Mouse (Mus musculus) hindbrain, embryonic 14.5 days (tissue): ENCODE measurements around the gene Rps2. TPM values are rescaled to one million over a fixed set of nuclear protein-coding genes. Genes with fewer than 3 reads are reported as not detected.

Experiments
- ATAC-seq: fragments of 200-750 bp; cut with Nextera tagmentation; 2 replicates; pipeline ENCODE4 v1.8.0; 2017; ENCODE audit warnings: moderate number of reproducible peaks, mild to moderate bottlenecking, moderate TSS enrichment, moderate library complexity; ENCODE audit not compliant: low FRiP score
- DNase-seq: peaks from one replicate; pipeline ENCODE4 v3.0.0-alpha.2; 2015; ENCODE audit warnings: low spot score
- H3K27ac ChIP-seq: fragments of 300-500 bp; sonication (generic); 2 replicates; pipeline ENCODE4 v1.5.1; 2014; ENCODE audit warnings: mild to moderate bottlenecking, moderate library complexity
- H3K27me3 ChIP-seq: fragments of 300-500 bp; sonication (generic); 2 replicates; pipeline ENCODE4 v1.6.1; 2014; ENCODE audit warnings: mild to moderate bottlenecking, low read length, mixed read lengths; ENCODE audit not compliant: control insufficient read depth, insufficient read depth
- H3K36me3 ChIP-seq: fragments of 300-500 bp; sonication (generic); replicated peaks from 2 replicates; pipeline ENCODE4 v1.6.1; 2014; ENCODE audit not compliant: control insufficient read depth, insufficient read depth
- H3K4me1 ChIP-seq: fragments of 300-500 bp; sonication (generic); replicated peaks from 2 replicates; pipeline ENCODE4 v1.6.1; 2014; ENCODE audit warnings: antibody characterized with exemption, low read length, mixed read lengths; ENCODE audit not compliant: control insufficient read depth, insufficient read depth
- H3K4me2 ChIP-seq: fragments of 300-500 bp; sonication (generic); replicated peaks from 2 replicates; pipeline ENCODE4 v1.6.1; 2014; ENCODE audit warnings: mild to moderate bottlenecking, moderate library complexity
- H3K4me3 ChIP-seq: fragments of 300-500 bp; sonication (generic); replicated peaks from 2 replicates; pipeline ENCODE4 v1.5.1; 2014; ENCODE audit warnings: mild to moderate bottlenecking, low read length
- H3K9ac ChIP-seq: fragments of 300-500 bp; sonication (generic); 2 replicates; pipeline ENCODE4 v1.6.1; 2014
- H3K9me3 ChIP-seq: fragments of 300-500 bp; sonication (generic); 2 replicates; pipeline ENCODE4 v1.6.1; 2016; ENCODE audit warnings: low read length; ENCODE audit not compliant: control insufficient read depth
- WGBS: fragments of 180-500 bp; shearing (Covaris S2); extraction: QIAGEN DNeasy Blood & Tissue Kit; methylation state at CpG from one replicate; pipeline ENCODE4 v1.1.7; 2014; 5-methylcytosine and 5-hydroxymethylcytosine counted together
- polyA plus RNA-seq: library from polyadenylated mRNA; unstranded; fragments of >200 nt; fragmentation: Nextera tagmentation; extraction: Ambion mirVana; gene quantifications from 2 replicates; pipeline ENCODE4 v1.2.1, GENCODE M21; 2014

Gene Rps2
- polyA plus RNA-seq, 1 experiment from 2014 or later: 838 TPM

DNA sequence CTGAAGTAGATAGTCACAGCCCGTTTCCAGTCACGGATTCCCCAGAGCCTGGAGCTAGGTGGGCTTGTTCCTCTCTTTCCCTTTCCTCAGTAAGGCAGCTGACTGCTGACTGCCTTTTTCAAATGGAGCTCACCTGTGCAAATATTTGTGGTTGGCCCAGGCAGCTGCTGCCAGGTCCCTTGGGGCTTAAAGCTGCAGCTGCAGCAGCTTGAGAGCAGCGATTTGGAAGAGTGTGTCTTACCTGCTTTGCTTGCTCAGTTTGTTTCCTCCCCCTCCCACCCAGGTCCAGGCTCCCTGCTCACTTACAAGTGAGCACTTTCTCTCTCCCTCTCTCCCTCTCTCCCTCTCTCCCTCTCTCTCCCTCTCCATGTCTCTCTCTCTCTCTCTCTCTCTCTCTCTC lies 51.2 kb downstream of the Rps2 start:
- no peak overlapping the region for H3K4me2 ChIP-seq
- no peaks in the 10 kb centered on the region for H3K4me1 ChIP-seq
- no peak overlapping the region for H3K27ac ChIP-seq
- DNase-seq (no peak), ATAC-seq (no peak)
- H3K27me3 ChIP-seq: 0 out of 2 replicates have a peak, but pooled peaks cover 5% of the 10 kb centered on the region
- no peak overlapping the region for H3K9ac ChIP-seq
- WGBS: 36% methylated on average over 3 of the region's 3 CpGs
- no peaks in the 10 kb centered on the region for H3K36me3 ChIP-seq
- H3K4me3 ChIP-seq: no peak overlapping the region
- H3K9me3 ChIP-seq: no peaks in the 10 kb centered on the region

Other genes starting within 250 kb of the Rps2 start
- 20.6 and 25.8 TPM in 2 replicates for gene E4f1, start 247.8 kb upstream of the Rps2 start, polyA plus RNA-seq
- 71.2 and 73.5 TPM in 2 replicates for gene Pgp, start 247.7 kb upstream of the Rps2 start, polyA plus RNA-seq
- 0.75 TPM in 1 of 2 replicates, not detected in the other for gene Bricd5, start 244.2 kb upstream of the Rps2 start, polyA plus RNA-seq
- 30.2 and 31.1 TPM in 2 replicates for gene Mlst8, start 239.0 kb upstream of the Rps2 start, polyA plus RNA-seq
- 45.7 and 46.8 TPM in 2 replicates for gene Caskin1, start 229.5 kb upstream of the Rps2 start, polyA plus RNA-seq
- gene Traf7, start 190.2 kb upstream of the Rps2 start, polyA plus RNA-seq: 75.0 and 82.8 TPM in 2 replicates
- 4.2 and 5.6 TPM in 2 replicates for gene Rab26, start 183.9 kb upstream of the Rps2 start, polyA plus RNA-seq
- 28.4 and 30.4 TPM in 2 replicates for gene Pkd1, start 168.3 kb upstream of the Rps2 start, polyA plus RNA-seq
- gene Tsc2, start 85.5 kb upstream of the Rps2 start, polyA plus RNA-seq: 74.7 and 76.7 TPM in 2 replicates
- gene Nthl1, start 85.4 kb upstream of the Rps2 start, polyA plus RNA-seq: 7.8 and 8.2 TPM in 2 replicates
- 53.5 and 56.9 TPM in 2 replicates for gene Slc9a3r2, start 67.8 kb upstream of the Rps2 start, polyA plus RNA-seq
- gene Npw, start 59.7 kb upstream of the Rps2 start, polyA plus RNA-seq: 0.83 TPM in 1 of 2 replicates, not detected in the other
- gene Zfp598, start 48.4 kb upstream of the Rps2 start, polyA plus RNA-seq: 22.8 and 25.6 TPM in 2 replicates
- gene Syngr3, start 28.2 kb upstream of the Rps2 start, polyA plus RNA-seq: 178 and 220 TPM in 2 replicates
- gene Gfer, start 22.0 kb upstream of the Rps2 start, polyA plus RNA-seq: 35.2 and 43.4 TPM in 2 replicates
- 1.9 and 2.4 TPM in 2 replicates for gene Noxo1, start 21.9 kb upstream of the Rps2 start, polyA plus RNA-seq
- gene Tbl3, start 10.5 kb upstream of the Rps2 start, polyA plus RNA-seq: 58.3 and 64.3 TPM in 2 replicates
- gene Rnf151, start 53 bp upstream of the Rps2 start, polyA plus RNA-seq: not detected in 2 replicates
- 308 and 347 TPM in 2 replicates for gene Ndufb10, start 6.4 kb downstream of the Rps2 start, polyA plus RNA-seq
- gene Rpl3l, start 9.7 kb downstream of the Rps2 start, polyA plus RNA-seq: 0.25 TPM in 1 of 2 replicates, not detected in the other
- gene Msrb1, start 18.5 kb downstream of the Rps2 start, polyA plus RNA-seq: 20.5 and 22.4 TPM in 2 replicates
- gene Hs3st6, start 34.9 kb downstream of the Rps2 start, polyA plus RNA-seq: 0.36 TPM in 1 of 2 replicates, not detected in the other
- gene Meiob, start 86.2 kb downstream of the Rps2 start, polyA plus RNA-seq: not detected in 2 replicates
- gene Hagh, start 122.0 kb downstream of the Rps2 start, polyA plus RNA-seq: 71.5 and 73.0 TPM in 2 replicates
- gene Fahd1, start 132.2 kb downstream of the Rps2 start, polyA plus RNA-seq: 22.4 and 23.3 TPM in 2 replicates
- 0.09 TPM in 1 of 2 replicates, not detected in the other for gene Igfals, start 147.9 kb downstream of the Rps2 start, polyA plus RNA-seq
- 67.4 and 72.8 TPM in 2 replicates for gene Nubp2, start 168.2 kb downstream of the Rps2 start, polyA plus RNA-seq
- gene Spsb3, start 168.5 kb downstream of the Rps2 start, polyA plus RNA-seq: 75.0 and 82.0 TPM in 2 replicates
- 22.7 and 23.7 TPM in 2 replicates for gene Eme2, start 177.0 kb downstream of the Rps2 start, polyA plus RNA-seq
- gene Mrps34, start 177.0 kb downstream of the Rps2 start, polyA plus RNA-seq: 72.9 and 82.6 TPM in 2 replicates
- gene Nme3, start 178.4 kb downstream of the Rps2 start, polyA plus RNA-seq: 85.6 and 95.8 TPM in 2 replicates
- 86.0 and 90.1 TPM in 2 replicates for gene Mapk8ip3, start 218.9 kb downstream of the Rps2 start, polyA plus RNA-seq
- gene Jpt2, start 242.6 kb downstream of the Rps2 start, polyA plus RNA-seq: 58.2 and 60.6 TPM in 2 replicates